Mouse (Mus musculus) C2C12 (cell line): ENCODE results near the gene Oxsr1. TPM values are rescaled to one million over a fixed set of nuclear protein-coding genes. Genes with fewer than 3 reads are reported as not detected.

Source experiments
- H3K27me3 ChIP-seq: one replicate; pipeline ENCODE4 v1.6.1; 2011; ENCODE audit not compliant: control insufficient read depth, insufficient read depth, insufficient read length
- H3K36me3 ChIP-seq: one replicate; pipeline ENCODE4 v1.6.1; 2011; ENCODE audit not compliant: control insufficient read depth, insufficient read depth
- H3K4me3 ChIP-seq: one replicate; pipeline ENCODE4 v1.5.1; 2011; ENCODE audit warnings: mild to moderate bottlenecking, control low read depth; ENCODE audit not compliant: poor library complexity, insufficient read depth, severe bottlenecking
- H3K79me2 ChIP-seq: one replicate; pipeline ENCODE4 v1.6.1; 2011; ENCODE audit not compliant: control insufficient read depth, insufficient read depth
- H3K79me3 ChIP-seq: one replicate; pipeline ENCODE4 v1.6.1; 2011; ENCODE audit warnings: low read depth, control low read depth
- H3ac ChIP-seq: one replicate; pipeline ENCODE3; 2011; ENCODE audit warnings: low read depth; ENCODE audit not compliant: control insufficient read depth, insufficient read length
- CEBPB ChIP-seq: IDR thresholded peaks from one replicate; pipeline ENCODE4 v1.6.1; 2011; ENCODE audit warnings: low read depth, mild to moderate bottlenecking, control low read depth, moderate library complexity
- FOSL1 ChIP-seq: IDR thresholded peaks from one replicate; pipeline ENCODE4 v1.8.0; 2011; ENCODE audit warnings: mild to moderate bottlenecking, low read length; ENCODE audit not compliant: poor library complexity, insufficient read depth, severe bottlenecking
- MAX ChIP-seq: IDR thresholded peaks from one replicate; pipeline ENCODE4 v1.6.1; 2011; ENCODE audit warnings: mild to moderate bottlenecking, control low read depth
- MYOD1 ChIP-seq: IDR thresholded peaks from one replicate; pipeline ENCODE4 v1.6.1; 2011; ENCODE audit warnings: low read depth; ENCODE audit not compliant: control insufficient read depth, insufficient read length
- USF1 ChIP-seq: IDR thresholded peaks from one replicate; pipeline ENCODE4 v1.6.1; 2011; ENCODE audit warnings: low read depth, mild to moderate bottlenecking, control low read depth, moderate library complexity
- polyA plus RNA-seq: library from polyadenylated mRNA; unstranded; fragments of >200 nt; fragmentation: generic; extraction: Trizol; gene quantifications from one replicate; pipeline ENCODE4 v1.2.1, GENCODE M21; 2012; ENCODE audit warnings: missing spikeins

Gene Oxsr1
- polyA plus RNA-seq, 1 experiment: 13.0 TPM

DNA sequence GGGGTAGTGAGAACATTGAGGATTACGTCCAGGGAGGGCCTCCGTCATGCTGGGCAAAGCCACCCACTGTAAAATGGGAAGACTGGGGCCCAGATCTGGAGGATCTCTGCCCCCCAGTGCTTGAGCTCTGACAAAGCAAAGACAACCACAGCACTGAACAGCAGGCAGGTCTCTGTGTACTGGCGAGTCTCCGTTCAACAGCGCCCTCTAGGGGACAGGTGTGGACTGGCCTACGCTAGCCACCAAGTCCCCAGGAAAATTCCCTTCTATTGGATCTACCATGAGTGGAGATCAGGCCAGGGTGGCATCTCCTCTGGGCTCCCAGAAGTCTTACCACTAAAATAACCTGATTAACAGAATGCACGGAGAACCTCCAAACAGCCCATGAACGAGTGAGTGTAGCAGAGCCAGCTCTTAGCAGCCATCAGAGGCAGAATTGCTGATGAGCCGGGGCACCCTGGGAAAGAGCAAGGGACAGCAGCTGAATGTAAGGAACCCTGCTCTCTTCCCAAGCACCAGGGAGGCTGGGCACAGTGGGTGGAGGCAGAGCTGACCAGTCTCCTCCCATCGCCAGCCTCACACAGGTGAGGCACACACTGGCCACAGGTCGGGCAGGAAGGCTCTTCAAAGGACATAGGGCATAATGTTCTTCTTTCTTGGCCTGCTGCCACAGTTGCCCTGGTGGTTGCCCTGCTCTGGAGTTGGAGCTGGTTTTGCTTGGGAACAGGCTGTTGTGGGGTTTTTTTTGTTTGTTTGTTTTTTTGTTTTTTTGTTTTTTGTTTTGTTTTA lies 129.8 kb downstream of the Oxsr1 start:
- TF ChIP-seq USF1 (no peak), MAX (no peak), CEBPB (no peak), MYOD1 (no peak), FOSL1 (no peak)
- Histone ChIP-seq H3K27me3 (no peaks in the 10 kb centered on the region), H3K36me3 (no peaks in the 10 kb centered on the region), H3K4me3 (no peak overlapping the region), H3ac (no peak overlapping the region), H3K79me3 (no peaks in the 10 kb centered on the region), H3K79me2 (no peaks in the 10 kb centered on the region)

Other genes starting within 250 kb of the Oxsr1 start
- 8.8 TPM for gene Plcd1, start 228.9 kb downstream of the Oxsr1 start, polyA plus RNA-seq
- 0.01 TPM for gene Dlec1, start 219.9 kb downstream of the Oxsr1 start, polyA plus RNA-seq
- gene Acaa1b, start 165.3 kb downstream of the Oxsr1 start, polyA plus RNA-seq: 0.96 TPM
- not detected for gene Gm47289, start 163.3 kb downstream of the Oxsr1 start, polyA plus RNA-seq
- gene Slc22a13, start 113.3 kb downstream of the Oxsr1 start, polyA plus RNA-seq: not detected
- 50.9 TPM for gene Acaa1a, start 17.2 kb upstream of the Oxsr1 start, polyA plus RNA-seq
- gene Myd88, start 19.0 kb upstream of the Oxsr1 start, polyA plus RNA-seq: 19.5 TPM
- 3.1 TPM for gene Xylb, start 35.0 kb upstream of the Oxsr1 start, polyA plus RNA-seq
- gene Slc22a14, start 43.1 kb upstream of the Oxsr1 start, polyA plus RNA-seq: not detected
- gene Acvr2b, start 79.7 kb upstream of the Oxsr1 start, polyA plus RNA-seq: 0.83 TPM
- 7.3 TPM for gene Exog, start 122.5 kb upstream of the Oxsr1 start, polyA plus RNA-seq